Mouse (Mus musculus) hindbrain, embryonic 14.5 days (tissue): Measurements from ENCODE around the gene AC129217.1. TPM values are rescaled to one million over a fixed set of nuclear protein-coding genes. Genes with fewer than 3 reads are reported as not detected.

Source experiments
- ATAC-seq: fragments of 200-750 bp; cut with Nextera tagmentation; 2 replicates; pipeline ENCODE4 v1.8.0; 2017; ENCODE audit warnings: moderate number of reproducible peaks, mild to moderate bottlenecking, moderate TSS enrichment, moderate library complexity; ENCODE audit not compliant: low FRiP score
- DNase-seq: peaks from one replicate; pipeline ENCODE4 v3.0.0-alpha.2; 2015; ENCODE audit warnings: low spot score
- H3K27ac ChIP-seq: fragments of 300-500 bp; sonication (generic); 2 replicates; pipeline ENCODE4 v1.5.1; 2014; ENCODE audit warnings: mild to moderate bottlenecking, moderate library complexity
- H3K27me3 ChIP-seq: fragments of 300-500 bp; sonication (generic); 2 replicates; pipeline ENCODE4 v1.6.1; 2014; ENCODE audit warnings: mild to moderate bottlenecking, low read length, mixed read lengths; ENCODE audit not compliant: control insufficient read depth, insufficient read depth
- H3K36me3 ChIP-seq: fragments of 300-500 bp; sonication (generic); replicated peaks from 2 replicates; pipeline ENCODE4 v1.6.1; 2014; ENCODE audit not compliant: control insufficient read depth, insufficient read depth
- H3K4me1 ChIP-seq: fragments of 300-500 bp; sonication (generic); replicated peaks from 2 replicates; pipeline ENCODE4 v1.6.1; 2014; ENCODE audit warnings: antibody characterized with exemption, low read length, mixed read lengths; ENCODE audit not compliant: control insufficient read depth, insufficient read depth
- H3K4me2 ChIP-seq: fragments of 300-500 bp; sonication (generic); replicated peaks from 2 replicates; pipeline ENCODE4 v1.6.1; 2014; ENCODE audit warnings: mild to moderate bottlenecking, moderate library complexity
- H3K4me3 ChIP-seq: fragments of 300-500 bp; sonication (generic); replicated peaks from 2 replicates; pipeline ENCODE4 v1.5.1; 2014; ENCODE audit warnings: mild to moderate bottlenecking, low read length
- H3K9ac ChIP-seq: fragments of 300-500 bp; sonication (generic); 2 replicates; pipeline ENCODE4 v1.6.1; 2014
- H3K9me3 ChIP-seq: fragments of 300-500 bp; sonication (generic); 2 replicates; pipeline ENCODE4 v1.6.1; 2016; ENCODE audit warnings: low read length; ENCODE audit not compliant: control insufficient read depth
- WGBS: fragments of 180-500 bp; shearing (Covaris S2); extraction: QIAGEN DNeasy Blood & Tissue Kit; methylation state at CpG from one replicate; pipeline ENCODE4 v1.1.7; 2014; 5-methylcytosine and 5-hydroxymethylcytosine counted together
- polyA plus RNA-seq: library from polyadenylated mRNA; unstranded; fragments of >200 nt; fragmentation: Nextera tagmentation; extraction: Ambion mirVana; gene quantifications from 2 replicates; pipeline ENCODE4 v1.2.1, GENCODE M21; 2014

The AC129217.1 gene
- polyA plus RNA-seq, 1 experiment from 2014 or later, result not detected

DNA sequence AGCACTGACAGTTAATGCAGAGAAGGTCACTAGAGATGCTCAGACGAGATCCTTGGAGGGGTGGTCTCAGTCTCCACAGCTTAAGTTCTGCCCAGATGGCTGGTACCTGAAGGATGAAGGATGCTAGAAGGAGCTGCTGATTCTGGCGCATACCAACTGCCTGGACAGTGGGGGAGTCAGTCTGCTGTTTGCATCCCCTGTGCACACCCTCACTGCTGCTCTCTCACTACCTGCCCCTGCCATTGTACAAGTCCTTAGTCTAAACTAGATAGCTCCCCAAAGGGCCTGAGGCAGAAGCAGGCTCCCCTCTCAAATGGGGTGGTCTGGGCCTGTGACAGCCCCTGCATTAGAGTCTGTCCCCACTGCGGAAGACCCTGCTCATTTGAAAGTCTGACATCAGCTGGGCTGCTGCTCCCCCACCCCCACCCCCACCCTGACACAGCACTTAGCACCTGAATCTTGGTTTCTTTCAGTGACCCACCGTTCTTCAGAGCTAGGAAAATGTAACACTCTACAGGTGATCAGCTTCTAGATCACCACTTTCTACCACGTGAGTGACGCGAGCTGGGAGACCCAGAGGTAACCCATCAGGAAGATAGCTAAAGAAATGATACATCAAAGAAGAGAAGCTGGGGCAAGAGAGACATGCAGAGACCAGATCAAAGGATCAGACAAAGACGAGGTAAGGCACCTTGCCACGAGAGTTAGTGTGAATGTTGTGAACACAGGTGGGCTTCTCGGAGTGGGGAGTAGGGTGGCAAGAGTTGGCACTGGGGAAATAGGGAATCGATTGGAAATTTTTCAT lies 9.7 kb downstream of the AC129217.1 start, which contains the start of gene Gng3:
Gng3 (minus strand) TSS at position 92 of the 805 bp plus-strand sequence.
- peak; percentile 93 for ATAC-seq
- Histone ChIP-seq H3K9ac (peak within 1 kb of the TSS; percentile 94), H3K9me3 (no peaks in the 10 kb centered on the region), H3K4me3 (peak within 1 kb of the TSS; percentile 77), H3K4me2 (peak within 1 kb of the TSS; percentile 66), H3K27ac (peak within 1 kb of the TSS; percentile 96), H3K27me3 (no peaks in the 10 kb centered on the region), H3K36me3 (peaks cover 37% of the 10 kb centered on the region), H3K4me1 (peaks cover 13% of the 10 kb centered on the region)
- 29% methylated on average over 11 of the region's 11 CpGs for WGBS
- DNase-seq, result peak; percentile 83

DNA sequence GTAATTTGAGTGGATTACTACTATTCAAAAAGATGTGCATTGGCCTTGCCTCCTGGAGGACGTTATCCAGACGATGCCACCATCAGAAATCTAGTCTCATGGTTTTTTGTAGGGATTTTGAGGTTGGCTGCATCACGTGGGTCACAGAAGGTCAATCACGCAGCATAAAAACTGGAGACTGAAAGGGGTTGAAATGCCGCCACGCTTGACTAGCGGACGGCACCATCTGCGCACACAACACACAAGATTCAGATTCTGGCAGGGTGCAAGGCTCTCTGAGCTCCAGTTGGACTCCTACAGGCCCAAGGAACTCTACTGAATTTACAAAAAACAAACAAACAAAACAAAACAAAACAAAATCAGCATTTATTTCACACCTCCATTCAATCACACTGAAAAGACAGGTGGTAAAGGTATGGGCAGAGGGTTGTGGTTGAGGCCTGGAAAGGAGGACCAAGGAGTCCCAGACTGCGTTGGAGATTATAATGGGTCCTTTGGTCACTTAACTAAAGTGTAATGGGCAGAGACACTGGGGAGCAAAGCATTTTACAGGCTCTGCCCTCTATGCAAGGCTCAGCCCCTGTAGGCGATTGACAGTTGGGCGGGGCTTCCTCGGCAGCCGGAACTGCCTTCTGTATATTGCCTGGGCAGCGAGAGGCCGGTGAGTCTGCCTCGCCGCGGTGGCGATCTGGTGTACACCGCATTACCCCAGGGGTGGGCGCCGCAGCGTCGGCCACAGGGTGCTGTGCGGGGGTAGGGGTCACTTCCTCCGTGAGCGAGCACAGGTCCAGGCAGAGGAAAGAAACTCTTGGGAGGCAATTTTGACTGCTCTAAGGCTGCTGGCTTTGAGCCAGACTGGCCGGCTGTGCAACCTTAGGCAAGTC lies 10.6 kb downstream of the AC129217.1 start:
- Histone ChIP-seq H3K4me1 (peaks cover 13% of the 10 kb centered on the region), H3K27ac (peak overlapping the region; percentile 96), H3K9me3 (no peaks in the 10 kb centered on the region), H3K27me3 (no peaks in the 10 kb centered on the region), H3K4me3 (peak overlapping the region; percentile 77), H3K36me3 (peaks cover 34% of the 10 kb centered on the region), H3K9ac (peak overlapping the region; percentile 94), H3K4me2 (peak overlapping the region; percentile 66)
- DNase-seq (peak; percentile 67), ATAC-seq (no peak)
- 13% methylated on average over 29 of the region's 29 CpGs for WGBS

DNA sequence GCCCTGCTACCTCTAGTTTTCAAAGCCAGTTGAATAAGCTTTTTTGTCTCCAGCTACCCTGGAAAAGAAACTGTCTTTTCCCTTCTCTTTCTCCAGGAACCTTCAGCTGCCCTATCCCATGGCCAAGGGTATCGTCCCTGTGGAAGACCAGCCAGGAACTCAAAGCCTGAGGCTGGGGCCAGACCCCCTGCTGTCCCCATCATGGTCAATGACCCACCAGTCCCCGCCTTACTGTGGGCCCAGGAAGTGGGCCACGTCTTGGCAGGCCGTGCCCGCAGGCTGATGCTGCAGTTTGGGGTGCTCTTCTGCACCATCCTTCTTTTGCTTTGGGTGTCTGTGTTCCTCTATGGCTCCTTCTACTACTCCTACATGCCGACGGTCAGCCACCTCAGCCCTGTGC lies 11.4 kb downstream of the AC129217.1 start:
- 82% methylated on average over 7 of the region's 7 CpGs for WGBS
- no peak for DNase-seq
- Histone ChIP-seq H3K36me3 (peaks cover 36% of the 10 kb centered on the region), H3K9ac (peak overlapping the region; percentile 94), H3K27me3 (no peaks in the 10 kb centered on the region), H3K4me1 (peaks cover 13% of the 10 kb centered on the region), H3K9me3 (no peaks in the 10 kb centered on the region), H3K4me2 (peak overlapping the region; percentile 66), H3K4me3 (peak overlapping the region; percentile 77), H3K27ac (peak overlapping the region; percentile 96; the same call in 1 of the 2 replicates)
- no peak for ATAC-seq

DNA sequence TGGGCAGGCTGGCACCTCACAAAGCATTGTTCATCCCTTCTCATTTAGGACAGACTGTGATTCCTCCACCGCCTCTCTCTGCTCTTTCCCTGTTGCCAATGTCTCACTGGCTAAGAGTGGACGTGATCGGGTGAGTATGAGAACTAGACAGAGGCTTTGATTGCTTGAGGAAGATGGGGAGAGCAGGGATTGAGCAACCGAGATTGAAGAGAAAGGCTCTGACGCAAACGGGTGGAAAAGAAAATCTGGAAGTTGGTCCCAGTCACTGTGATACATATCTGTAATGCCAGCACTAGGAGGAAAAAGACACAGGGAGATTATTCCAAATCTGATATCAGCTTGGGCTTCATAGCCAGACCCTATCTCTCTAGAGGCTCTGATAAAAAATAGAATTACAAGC lies 13.4 kb downstream of the AC129217.1 start:
- 88% methylated on average over 6 of the region's 6 CpGs for WGBS
- Histone ChIP-seq H3K27me3 (no peaks in the 10 kb centered on the region), H3K4me1 (peaks cover 13% of the 10 kb centered on the region), H3K4me3 (no peak overlapping the region), H3K9ac (no peak overlapping the region), H3K4me2 (no peak overlapping the region), H3K36me3 (peaks cover 55% of the 10 kb centered on the region), H3K27ac (no peak overlapping the region), H3K9me3 (no peaks in the 10 kb centered on the region)
- no peak for DNase-seq
- ATAC-seq, result no peak

DNA sequence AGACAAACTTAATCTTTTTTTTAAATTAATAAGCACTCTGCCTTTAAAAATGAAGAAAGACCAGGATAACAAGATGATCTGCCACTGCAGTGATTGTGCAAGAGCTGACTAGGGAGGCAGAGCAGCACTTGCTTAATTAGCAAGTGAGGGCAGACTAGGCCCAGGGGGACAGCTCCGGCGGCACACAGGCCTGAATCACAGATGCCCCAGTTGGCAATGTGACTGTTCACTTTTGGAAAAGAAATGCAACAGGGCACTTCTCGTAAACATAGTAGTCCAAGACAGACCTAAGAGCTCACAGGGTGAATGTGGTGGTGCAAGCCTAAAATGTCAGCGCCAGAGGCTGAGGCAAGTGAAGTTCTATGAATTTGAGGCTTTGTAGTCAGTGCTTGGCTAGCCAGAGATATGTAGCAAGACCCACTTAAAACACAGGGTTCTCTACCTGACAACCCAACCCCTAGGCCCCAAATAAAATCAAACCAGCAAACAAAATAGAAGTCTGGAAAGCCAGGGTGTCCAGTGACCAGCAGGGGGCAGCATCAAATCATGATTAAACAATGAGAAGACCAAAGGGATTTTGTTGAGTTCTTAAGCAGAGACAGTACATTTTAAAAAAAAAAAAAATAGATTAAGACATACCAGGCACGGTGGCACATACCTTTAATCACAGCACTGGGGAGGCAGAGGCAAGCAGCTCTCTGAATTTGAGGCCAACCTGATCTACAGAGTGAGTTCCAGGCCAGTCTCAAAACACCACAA lies 15.0 kb downstream of the AC129217.1 start:
- peaks cover 65% of the 10 kb centered on the region for H3K36me3 ChIP-seq
- WGBS, result 61% methylated on average over 5 of the region's 5 CpGs
- H3K9me3 ChIP-seq, result no peaks in the 10 kb centered on the region
- ATAC-seq (no peak), DNase-seq (peak; percentile 85)
- H3K4me2 ChIP-seq, result no peak overlapping the region
- H3K4me3 ChIP-seq, result no peak overlapping the region
- no peaks in the 10 kb centered on the region for H3K27me3 ChIP-seq
- H3K9ac ChIP-seq, result no peak overlapping the region
- H3K4me1 ChIP-seq, result peaks cover 13% of the 10 kb centered on the region
- H3K27ac ChIP-seq, result no peak overlapping the region

DNA sequence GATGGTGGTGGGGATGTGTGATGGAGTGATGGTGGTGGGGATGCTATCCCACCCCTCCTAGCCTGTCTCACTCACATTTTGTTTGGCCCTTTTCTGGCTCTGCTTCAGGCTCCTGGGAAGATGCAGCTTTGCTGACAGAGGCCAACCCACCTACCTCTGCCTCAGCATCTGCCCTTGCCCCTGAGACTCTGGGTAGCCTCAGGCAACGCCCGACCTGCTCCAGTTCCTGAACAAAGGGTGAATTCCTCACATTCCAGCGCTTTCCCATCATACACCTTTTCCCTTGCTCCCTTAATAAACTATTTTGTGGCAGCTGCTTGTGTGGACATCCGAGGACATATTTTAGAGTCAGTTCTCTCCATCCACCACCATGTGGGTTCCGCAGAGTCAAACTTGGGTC lies 18.8 kb downstream of the AC129217.1 start:
- Histone ChIP-seq H3K36me3 (peaks cover 52% of the 10 kb centered on the region), H3K27ac (no peak overlapping the region), H3K4me1 (no peaks in the 10 kb centered on the region), H3K9ac (no peak overlapping the region), H3K27me3 (no peaks in the 10 kb centered on the region; the same call in 1 of the 2 replicates), H3K4me3 (no peak overlapping the region), H3K9me3 (no peaks in the 10 kb centered on the region), H3K4me2 (no peak overlapping the region)
- DNase-seq (no peak), ATAC-seq (no peak)
- 86% methylated on average over 5 of the region's 5 CpGs for WGBS

DNA sequence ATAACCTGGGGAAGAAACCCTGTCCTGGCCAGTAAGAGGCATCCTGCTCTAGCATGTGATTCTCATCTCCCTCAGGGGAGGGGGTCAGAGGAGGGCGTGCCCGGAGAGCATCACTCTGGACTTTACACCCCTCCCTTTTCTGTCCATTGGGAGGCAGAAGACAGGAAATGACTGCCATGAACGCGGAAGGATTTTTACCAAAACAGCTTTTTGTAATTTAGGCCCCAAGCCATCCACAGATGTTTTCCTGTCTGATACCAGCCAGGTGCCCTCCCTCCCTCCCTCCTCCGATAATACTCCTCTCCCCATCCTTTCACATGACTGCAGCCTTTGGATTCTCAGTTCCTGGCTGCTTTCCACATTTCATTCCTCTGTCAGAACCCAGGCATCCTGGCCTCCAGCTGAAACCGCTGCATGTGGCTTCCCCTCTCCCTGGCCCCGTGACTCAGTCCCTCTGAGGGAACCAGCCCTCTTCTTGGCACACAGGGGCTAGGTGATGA lies 20.9 kb downstream of the AC129217.1 start, which contains the start of gene Lrrn4cl:
Lrrn4cl (plus strand) TSS at position 367 of the 500 bp plus-strand sequence.
- no peak within 1 kb of the TSS for H3K9ac ChIP-seq
- H3K9me3 ChIP-seq, result no peaks in the 10 kb centered on the region
- H3K36me3 ChIP-seq, result peaks cover 35% of the 10 kb centered on the region
- peak; percentile 34; the same call in 1 of the 2 replicates for ATAC-seq
- no peak within 1 kb of the TSS for H3K27ac ChIP-seq
- H3K27me3 ChIP-seq, result no peaks in the 10 kb centered on the region; the same call in 1 of the 2 replicates
- no peak within 1 kb of the TSS; the same call in 1 of the 2 replicates for H3K4me2 ChIP-seq
- DNase-seq, result no peak
- H3K4me1 ChIP-seq, result no peaks in the 10 kb centered on the region
- WGBS, result 35% methylated on average over 7 of the region's 7 CpGs
- no peak within 1 kb of the TSS for H3K4me3 ChIP-seq

DNA sequence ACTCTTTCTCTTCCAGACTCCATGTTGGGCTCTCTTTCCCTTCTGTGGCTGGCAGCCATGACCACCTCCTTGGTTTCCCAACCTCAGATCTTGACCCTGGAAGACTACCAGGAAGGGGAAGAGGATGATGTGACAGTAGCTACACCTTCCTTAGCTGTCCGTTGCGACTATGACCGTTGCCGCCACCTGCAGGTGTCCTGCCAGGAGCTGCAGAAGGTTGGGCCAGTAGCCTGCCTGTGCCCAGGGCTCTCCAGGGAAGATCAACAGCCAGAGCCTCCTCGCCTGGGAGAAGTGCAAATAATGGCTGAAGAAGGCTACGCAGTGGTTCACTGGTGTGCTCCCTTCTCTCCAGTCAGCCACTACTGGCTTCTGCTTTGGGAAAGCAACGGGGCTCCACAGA lies 22.1 kb downstream of the AC129217.1 start:
- Histone ChIP-seq H3K4me3 (no peak overlapping the region), H3K4me2 (no peak overlapping the region), H3K27ac (no peak overlapping the region), H3K9me3 (no peaks in the 10 kb centered on the region), H3K9ac (no peak overlapping the region), H3K27me3 (no peaks in the 10 kb centered on the region; the same call in 1 of the 2 replicates), H3K4me1 (no peaks in the 10 kb centered on the region), H3K36me3 (peaks cover 24% of the 10 kb centered on the region)
- 51% methylated on average over 7 of the region's 7 CpGs for WGBS
- no peak for ATAC-seq
- DNase-seq, result no peak
